ENCODE assay signal across 20 mouse cellular contexts in genomic region chr19:6477007-6477406, GRCm38 (mm10). TPM values are rescaled to one million over a fixed set of nuclear protein-coding genes. Genes with fewer than 3 reads are reported as not detected.
DNase-seq lines count a peak whose midpoint lies in the region; ATAC-seq and TF ChIP-seq lines count a peak whose summit lies in the region.
"Had no signal": no experiment of that assay in that cellular context is flagged by ENCODE, and none has a peak within 500 bp of the region (broad histone marks: within the 10 kb centered on the region; RNA-seq: fewer than 3 reads in every experiment).

No protein-coding gene starts in this region.

- H3K9me3 ChIP-seq in lung, postnatal 0 days (ENCODE audit: low read length), result no peaks in the 10 kb centered on the region
- H3K9me3 ChIP-seq in intestine, embryonic 16.5 days (ENCODE audit: control insufficient read depth, low read length), result no peaks in the 10 kb centered on the region
- H3K9me3 ChIP-seq in stomach, postnatal 0 days (ENCODE audit: control insufficient read depth, low read length), result no peaks in the 10 kb centered on the region
- H3K9me3 ChIP-seq in forebrain, embryonic 14.5 days (replicated peaks; ENCODE audit: control insufficient read depth, low read length), result no peaks in the 10 kb centered on the region
- no peaks in the 10 kb centered on the region for H3K9me3 ChIP-seq in midbrain, embryonic 14.5 days (ENCODE audit: control insufficient read depth, low read length)
- H3K9me3 ChIP-seq: heart, embryonic 15.5 days; hindbrain, embryonic 10.5 days; liver, embryonic 15.5 days; midbrain, embryonic 12.5 days had no signal

- peak; percentile 45; the same call in 1 of the 2 replicates for TF ChIP-seq EP300 in lung, postnatal 0 days (IDR thresholded peaks at IDR 0.05)
- no peak for TF ChIP-seq EP300 in stomach, postnatal 0 days (optimal IDR thresholded peaks at IDR 0.05)

- H3K4me2 ChIP-seq in lung, postnatal 0 days (replicated peaks; ENCODE audit: low read depth, low read length), result no peak overlapping the region
- H3K4me2 ChIP-seq in intestine, embryonic 16.5 days (ENCODE audit: low read depth, low read length), result no peak overlapping the region
- H3K4me2 ChIP-seq in stomach, postnatal 0 days (replicated peaks; ENCODE audit: low read depth), result no peak overlapping the region
- H3K4me2 ChIP-seq in forebrain, embryonic 14.5 days (ENCODE audit: low read length), result no peak overlapping the region
- no peak overlapping the region for H3K4me2 ChIP-seq in midbrain, embryonic 14.5 days (ENCODE audit: low read length)
- H3K4me2 ChIP-seq: heart, embryonic 15.5 days; liver, embryonic 15.5 days; midbrain, embryonic 12.5 days had no signal

- no peak for TF ChIP-seq POLR2A in lung, adult 2 months (IDR thresholded peaks at IDR 0.05; ENCODE audit: borderline replicate concordance, extremely low read depth, low read depth, low read length)

- no peak overlapping the region for H3K9ac ChIP-seq in lung, postnatal 0 days (replicated peaks; ENCODE audit: low read depth)
- H3K9ac ChIP-seq in intestine, embryonic 16.5 days (ENCODE audit: low read depth, low read length), result no peak overlapping the region
- no peak overlapping the region for H3K9ac ChIP-seq in stomach, postnatal 0 days (ENCODE audit: low read length)
- H3K9ac ChIP-seq in forebrain, embryonic 14.5 days (ENCODE audit: low read length), result no peak overlapping the region
- no peak overlapping the region for H3K9ac ChIP-seq in midbrain, embryonic 14.5 days (replicated peaks; ENCODE audit: low read length)
- H3K9ac ChIP-seq: heart, embryonic 15.5 days; liver, embryonic 15.5 days; midbrain, embryonic 12.5 days had no signal

- no peaks in the 10 kb centered on the region for H3K36me3 ChIP-seq in lung, postnatal 0 days (ENCODE audit: insufficient read depth, low read length)
- H3K36me3 ChIP-seq in intestine, embryonic 16.5 days (ENCODE audit: control insufficient read depth, insufficient read depth, low read length), result no peaks in the 10 kb centered on the region
- H3K36me3 ChIP-seq in stomach, postnatal 0 days (ENCODE audit: control insufficient read depth, insufficient read depth, low read length), result no peaks in the 10 kb centered on the region
- peaks cover 27% of the 10 kb centered on the region for H3K36me3 ChIP-seq in forebrain, embryonic 14.5 days (ENCODE audit: control insufficient read depth, insufficient read depth, low read length)
- peaks cover 64% of the 10 kb centered on the region for H3K36me3 ChIP-seq in midbrain, embryonic 14.5 days (ENCODE audit: control insufficient read depth, insufficient read depth, low read length)
- H3K36me3 ChIP-seq: heart, embryonic 15.5 days; hindbrain, embryonic 10.5 days; liver, embryonic 15.5 days had no signal

- H3K27me3 ChIP-seq in lung, postnatal 0 days (replicated peaks; ENCODE audit: insufficient read depth, low read length), result no peaks in the 10 kb centered on the region
- no peaks in the 10 kb centered on the region for H3K27me3 ChIP-seq in intestine, embryonic 16.5 days (replicated peaks; ENCODE audit: control insufficient read depth, insufficient read depth, low read length)
- no peaks in the 10 kb centered on the region for H3K27me3 ChIP-seq in stomach, postnatal 0 days (ENCODE audit: control insufficient read depth, insufficient read depth, low read length)
- no peaks in the 10 kb centered on the region for H3K27me3 ChIP-seq in forebrain, embryonic 14.5 days (replicated peaks; ENCODE audit: control insufficient read depth, insufficient read depth, low read length)
- no peaks in the 10 kb centered on the region for H3K27me3 ChIP-seq in midbrain, embryonic 14.5 days (ENCODE audit: control insufficient read depth, insufficient read depth, low read length)
- H3K27me3 ChIP-seq: heart, embryonic 15.5 days; liver, embryonic 15.5 days; midbrain, embryonic 12.5 days had no signal

- ATAC-seq in lung, postnatal 0 days, result peak; percentile 65
- ATAC-seq in intestine, embryonic 16.5 days, result peak; percentile 89
- peak; percentile 91 for ATAC-seq in stomach, postnatal 0 days (ENCODE audit: low FRiP score, low TSS enrichment)
- ATAC-seq in forebrain, embryonic 14.5 days, result no peak
- ATAC-seq in midbrain, embryonic 14.5 days (ENCODE audit: low FRiP score, low TSS enrichment), result no peak
- no peak for ATAC-seq in frontal cortex, adult (ENCODE audit: low TSS enrichment)
- ATAC-seq: forebrain, embryonic 16.5 days had no signal

- no peaks in the 10 kb centered on the region for H3K4me1 ChIP-seq in lung, postnatal 0 days (ENCODE audit: insufficient read depth, low read depth, low read length)
- H3K4me1 ChIP-seq in lung, adult 2 months (ENCODE audit: control insufficient read depth, insufficient read depth, low read length), result peaks cover 18% of the 10 kb centered on the region
- no peaks in the 10 kb centered on the region for H3K4me1 ChIP-seq in intestine, embryonic 16.5 days (ENCODE audit: control insufficient read depth, insufficient read depth, low read length)
- no peaks in the 10 kb centered on the region for H3K4me1 ChIP-seq in stomach, postnatal 0 days (replicated peaks; ENCODE audit: control insufficient read depth, insufficient read depth)
- H3K4me1 ChIP-seq in forebrain, embryonic 14.5 days (ENCODE audit: control insufficient read depth, insufficient read depth, low read length), result no peaks in the 10 kb centered on the region
- no peaks in the 10 kb centered on the region for H3K4me1 ChIP-seq in midbrain, embryonic 14.5 days (ENCODE audit: control insufficient read depth, insufficient read depth, low read length)
- H3K4me1 ChIP-seq: liver, embryonic 15.5 days had no signal

- H3K27ac ChIP-seq in lung, postnatal 0 days (ENCODE audit: low read length), result no peak overlapping the region
- H3K27ac ChIP-seq in intestine, embryonic 16.5 days (ENCODE audit: low read length), result no peak overlapping the region
- peak overlapping the region; percentile 65 for H3K27ac ChIP-seq in stomach, postnatal 0 days (replicated peaks)
- no peak overlapping the region for H3K27ac ChIP-seq in forebrain, embryonic 14.5 days (ENCODE audit: low read depth, low read length)
- H3K27ac ChIP-seq in midbrain, embryonic 14.5 days (replicated peaks; ENCODE audit: low read depth, low read length), result no peak overlapping the region
- H3K27ac ChIP-seq: gastrocnemius, adult 2 months; heart, embryonic 15.5 days; hindbrain, embryonic 10.5 days; liver, embryonic 15.5 days; macrophage; midbrain, embryonic 12.5 days had no signal

- no peak for TF ChIP-seq CTCF in lung, postnatal 0 days (IDR thresholded peaks at IDR 0.05)
- TF ChIP-seq CTCF in lung, adult 2 months (IDR thresholded peaks at IDR 0.05; ENCODE audit: insufficient read depth, low read length), result no peak
- no peak for TF ChIP-seq CTCF in stomach, postnatal 0 days (IDR thresholded peaks at IDR 0.05; ENCODE audit: low read depth)

- no peak overlapping the region for H3K4me3 ChIP-seq in lung, postnatal 0 days (ENCODE audit: low read depth, low read length)
- no peak overlapping the region for H3K4me3 ChIP-seq in lung, adult 2 months (replicated peaks; ENCODE audit: extremely low read depth, low read depth, low read length)
- no peak overlapping the region for H3K4me3 ChIP-seq in intestine, embryonic 16.5 days (ENCODE audit: low read length)
- no peak overlapping the region for H3K4me3 ChIP-seq in stomach, postnatal 0 days (ENCODE audit: low read depth, low read length)
- no peak overlapping the region for H3K4me3 ChIP-seq in forebrain, embryonic 14.5 days (ENCODE audit: low read depth, low read length)
- no peak overlapping the region for H3K4me3 ChIP-seq in midbrain, embryonic 14.5 days (replicated peaks; ENCODE audit: low read depth, low read length)
- H3K4me3 ChIP-seq: erythroblast, embryonic 14.5 days; gastrocnemius, adult 2 months; heart, embryonic 15.5 days; hindbrain, embryonic 10.5 days; liver, embryonic 15.5 days; midbrain, embryonic 12.5 days had no signal

- DNase-seq in lung, postnatal 0 days (ENCODE audit: low spot score), result peak; percentile 48
- no peak for DNase-seq in lung, adult 2 months
- peak; percentile 23 for DNase-seq in adipocyte (ENCODE audit: low spot score)
- peak; percentile 67 for DNase-seq in stomach, postnatal 0 days (ENCODE audit: low spot score)
- DNase-seq in forebrain, embryonic 14.5 days (ENCODE audit: low spot score), result no peak
- DNase-seq in midbrain, embryonic 14.5 days, result no peak
- DNase-seq: adrenal gland, adult 8-10 months; cerebellum, adult 2 months; gastrocnemius, adult 2 months; heart, adult 11 months; thymus, adult 2 months had no signal

- WGBS in lung, postnatal 0 days, result 25% methylated on average over 4 of the region's 4 CpGs
- 29% methylated on average over 4 of the region's 4 CpGs for WGBS in lung, adult 2 months
- WGBS in intestine, embryonic 16.5 days, result 29% methylated on average over 4 of the region's 4 CpGs
- WGBS in stomach, postnatal 0 days, result 19% methylated on average over 4 of the region's 4 CpGs
- 78% methylated on average over 4 of the region's 4 CpGs for WGBS in forebrain, embryonic 14.5 days
- WGBS in midbrain, embryonic 14.5 days, result 79% methylated on average over 4 of the region's 4 CpGs

RNA-seq across cellular contexts. Expression of gene Nrxn2, which starts 58.5 kb away (rescaled TPM):
- 3.8 and 4.7 TPM in 2 replicates for polyA plus RNA-seq in lung, postnatal 0 days (2015; fragmentation: Nextera tagmentation; extraction: Ambion mirVana)
- 7.3 and 11.0 TPM in 2 replicates for polyA plus RNA-seq in lung, adult 2 months (2012; rRNA removed)
- 0.73 and 0.97 TPM in 2 replicates for polyA plus RNA-seq in intestine, embryonic 16.5 days (2015; fragmentation: Nextera tagmentation; extraction: Ambion mirVana)
- 0.83 and 1.3 TPM in 2 replicates for polyA plus RNA-seq in stomach, postnatal 0 days (2015; fragmentation: Nextera tagmentation; extraction: Ambion mirVana)
- 39.5 and 41.7 TPM in 2 replicates for polyA plus RNA-seq in forebrain, embryonic 14.5 days (2014; fragmentation: Nextera tagmentation; extraction: Ambion mirVana)
- 54.1 and 105 TPM in 2 replicates for polyA plus RNA-seq in midbrain, embryonic 14.5 days (2014; fragmentation: Nextera tagmentation; extraction: Ambion mirVana)
- polyA plus RNA-seq: macrophage had no signal

Comparison
In these comparisons a context has a peak if more than half of its experiments do, and no peak if none do; other contexts are left out.
1. DNase-seq: peak in lung, postnatal 0 days (single experiment), adipocyte (single experiment) and stomach, postnatal 0 days (single experiment); none in lung, adult 2 months (single experiment), forebrain, embryonic 14.5 days (single experiment) and midbrain, embryonic 14.5 days (single experiment).
2. ATAC-seq: peak in lung, postnatal 0 days (single experiment), intestine, embryonic 16.5 days (single experiment) and stomach, postnatal 0 days (single experiment); none in forebrain, embryonic 14.5 days (single experiment), midbrain, embryonic 14.5 days (single experiment) and frontal cortex, adult (single experiment).